Mouse (Mus musculus): ENCODE results near the gene Cbln4. TPM values are rescaled to one million over a fixed set of nuclear protein-coding genes. Genes with fewer than 3 reads are reported as not detected.

The Cbln4 gene
- total RNA-seq (2021) = 1 to 10 TPM; 6.5 to 6.8 TPM

DNA sequence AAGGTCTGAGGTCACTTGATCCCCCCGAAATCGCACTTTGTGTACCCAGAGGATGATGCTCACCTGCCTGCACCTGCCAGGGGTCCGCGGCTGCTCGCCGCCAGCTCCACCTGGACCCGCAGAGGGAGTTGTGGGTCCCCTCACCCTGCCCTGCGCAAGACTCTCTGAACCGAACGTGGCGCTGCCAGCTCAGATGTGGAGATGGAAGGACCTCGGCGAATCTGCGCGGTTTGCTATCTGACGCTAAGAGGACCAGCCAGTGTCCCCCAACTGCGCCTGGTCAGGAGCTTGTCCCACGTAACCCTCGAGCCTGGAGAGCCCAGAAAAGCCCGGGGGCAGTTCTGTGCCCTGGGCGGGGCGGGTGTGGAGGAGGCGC is at the start of gene Cbln4:
Gene Cbln4 (minus strand): TSS at position 232 of the 376 bp plus-strand sequence.
- DNase-seq = peak in 1 of 2 experiments; percentile 4

DNA sequence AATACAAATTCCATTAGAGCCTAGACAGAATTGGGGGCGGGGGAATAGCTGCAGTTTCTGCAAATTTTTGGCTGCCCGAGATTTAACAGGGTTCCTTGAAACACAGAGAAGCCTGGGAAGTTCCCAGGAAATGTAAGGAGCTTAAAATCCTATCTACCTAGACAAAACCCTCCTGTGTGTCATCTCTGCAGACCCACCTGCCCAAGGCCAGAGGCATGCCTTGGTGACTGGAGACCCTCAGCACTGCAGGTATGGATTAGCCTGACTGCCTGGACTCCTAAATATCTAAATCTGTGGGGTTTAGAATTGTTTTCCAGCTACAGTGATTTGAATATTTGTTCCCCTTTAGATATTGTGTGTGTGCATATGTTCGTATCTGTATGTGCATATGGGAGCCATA is 35.3 kb upstream of the Cbln4 start:
- DNase-seq = no peak

DNA sequence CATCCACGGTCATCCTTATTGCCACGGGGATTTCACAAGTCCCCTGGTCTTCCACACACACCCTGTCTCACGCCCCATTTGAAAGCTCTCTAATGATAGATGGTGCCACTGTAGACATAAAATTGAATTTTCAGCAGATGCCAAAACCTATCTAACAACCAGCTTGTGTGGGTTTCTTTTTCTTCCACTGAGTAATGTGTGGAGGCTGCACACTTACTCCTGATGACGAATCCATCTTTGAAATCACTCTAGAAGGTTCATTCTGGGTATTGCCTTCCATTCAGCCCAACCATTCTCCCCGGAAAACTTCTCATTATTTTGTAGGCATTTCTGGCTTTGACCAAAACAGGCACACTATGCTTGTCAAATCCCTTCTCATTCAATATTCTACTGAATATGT is 33.0 kb upstream of the Cbln4 start:
- DNase-seq = no peak

DNA sequence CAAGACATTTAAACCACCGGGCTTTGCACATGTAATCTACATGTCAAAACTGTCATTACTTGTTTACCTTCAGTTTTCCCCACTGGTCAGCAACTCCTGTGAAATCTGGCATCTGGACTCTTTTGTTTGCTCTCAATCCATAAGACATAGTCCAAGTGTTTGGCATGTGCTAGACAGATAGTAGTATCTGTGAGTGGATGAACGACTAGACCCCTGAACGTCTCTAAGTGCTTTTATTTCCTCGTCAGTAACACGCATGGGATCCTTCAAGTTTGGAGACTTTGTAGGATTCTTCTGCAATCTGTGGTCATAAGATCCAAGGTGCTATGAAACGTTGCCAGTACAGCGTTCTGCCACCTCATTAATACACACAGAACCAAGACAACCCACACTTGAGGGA is 19.6 kb upstream of the Cbln4 start:
- DNase-seq = no peak

DNA sequence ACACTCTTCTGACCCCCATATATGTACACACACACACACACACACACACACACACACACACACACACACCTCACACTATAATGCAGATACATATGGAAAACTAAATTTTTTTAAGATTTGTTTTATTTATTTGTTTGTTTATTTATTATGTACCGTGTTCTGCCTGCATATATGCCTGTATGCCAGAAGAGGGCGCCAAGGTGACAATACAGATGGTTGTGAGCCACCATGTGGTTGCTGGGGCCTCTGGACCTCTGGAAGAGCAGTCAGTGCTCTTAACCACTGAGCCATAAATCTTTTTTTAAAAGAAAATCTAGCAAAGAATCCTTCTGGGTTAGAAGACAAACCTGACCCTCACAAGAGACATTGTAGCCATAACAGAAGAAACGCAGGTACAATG is 16.5 kb upstream of the Cbln4 start:
- DNase-seq = no peak

DNA sequence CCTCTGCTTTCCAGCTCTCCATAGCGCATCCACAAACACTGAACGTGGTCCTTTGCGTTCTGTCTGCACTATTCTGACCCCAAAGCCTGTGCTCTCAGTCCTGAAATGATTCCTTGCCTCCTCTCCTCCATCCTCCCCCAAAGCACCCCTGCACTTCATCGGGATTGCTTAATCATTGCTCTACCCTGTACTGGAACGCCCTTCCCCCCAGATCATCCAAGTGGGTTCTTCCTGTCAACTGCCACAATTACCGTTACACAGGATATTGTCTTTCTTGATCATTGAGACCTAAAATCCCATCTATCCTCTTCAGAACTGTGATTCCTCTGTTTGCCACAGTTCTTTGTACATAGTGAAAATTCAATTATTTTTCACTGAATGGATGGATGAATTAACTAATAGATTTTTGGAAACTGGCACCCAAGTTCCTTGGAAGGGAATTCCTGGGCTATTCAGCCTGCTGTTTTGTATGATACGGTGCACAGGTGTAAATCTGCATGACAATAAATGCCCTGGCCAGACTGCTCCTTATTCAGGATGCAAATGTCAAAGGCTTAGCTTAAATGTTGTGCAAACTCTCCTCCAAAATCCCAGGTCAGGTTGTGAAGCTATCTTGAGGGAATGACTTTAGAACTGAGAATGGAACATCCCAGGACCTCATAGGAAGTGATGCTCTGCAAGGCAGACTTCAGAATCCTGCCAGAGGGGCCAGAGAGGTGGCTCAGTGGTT is 15.8 kb upstream of the Cbln4 start:
- DNase-seq = no peak

DNA sequence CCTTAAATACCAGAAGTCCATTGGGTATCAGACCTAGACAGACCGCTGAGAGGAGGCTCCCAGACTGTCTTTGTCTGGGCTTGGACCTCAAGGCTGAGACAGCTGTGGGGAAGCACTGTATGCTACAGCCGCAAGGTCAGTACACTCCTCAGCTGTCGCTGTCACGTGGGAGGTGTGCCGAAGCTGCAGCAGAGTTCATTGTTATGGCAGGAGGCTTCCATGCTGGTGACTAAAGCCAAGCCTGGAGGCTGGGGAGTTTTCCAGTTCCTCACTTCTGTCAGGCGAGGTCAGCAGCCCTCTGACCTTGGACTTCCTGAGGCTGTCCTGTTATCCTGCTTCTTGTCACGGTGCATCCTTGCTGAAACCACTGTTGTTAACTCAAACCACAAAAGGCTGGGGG is 2.7 kb upstream of the Cbln4 start:
- DNase-seq = no peak

DNA sequence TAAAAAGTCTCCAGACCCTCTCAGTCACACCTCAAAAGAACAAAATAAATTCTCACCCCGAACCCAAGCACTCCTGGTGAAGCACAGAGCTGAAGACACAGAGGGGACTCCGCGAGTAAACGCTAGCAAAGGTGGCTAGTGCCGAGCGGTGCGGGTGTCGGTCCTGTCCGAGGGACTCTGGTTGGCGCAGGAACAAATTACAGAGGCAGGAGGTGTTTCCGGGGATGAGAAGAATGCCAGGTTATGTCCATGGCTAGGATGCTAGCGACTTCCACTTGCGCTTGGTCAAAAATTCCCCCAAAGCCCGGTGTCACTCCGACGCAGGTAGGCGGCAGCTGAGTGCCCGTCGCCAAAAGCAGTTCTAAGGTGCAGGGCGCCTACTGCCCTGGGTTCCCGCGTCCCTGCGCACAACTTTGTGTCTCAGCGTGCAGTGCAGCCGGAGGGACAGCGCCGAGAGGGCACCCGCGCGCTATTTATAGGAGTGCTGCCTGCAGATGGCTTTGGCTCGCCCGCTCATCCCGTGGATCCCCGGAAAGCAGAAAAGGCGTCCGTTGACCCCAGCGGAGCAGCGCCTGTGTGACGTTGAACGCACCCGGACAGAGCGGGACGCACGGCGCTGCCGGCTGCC is 545 bp downstream of the Cbln4 start:
- DNase-seq = peak; percentile 2 to 12

DNA sequence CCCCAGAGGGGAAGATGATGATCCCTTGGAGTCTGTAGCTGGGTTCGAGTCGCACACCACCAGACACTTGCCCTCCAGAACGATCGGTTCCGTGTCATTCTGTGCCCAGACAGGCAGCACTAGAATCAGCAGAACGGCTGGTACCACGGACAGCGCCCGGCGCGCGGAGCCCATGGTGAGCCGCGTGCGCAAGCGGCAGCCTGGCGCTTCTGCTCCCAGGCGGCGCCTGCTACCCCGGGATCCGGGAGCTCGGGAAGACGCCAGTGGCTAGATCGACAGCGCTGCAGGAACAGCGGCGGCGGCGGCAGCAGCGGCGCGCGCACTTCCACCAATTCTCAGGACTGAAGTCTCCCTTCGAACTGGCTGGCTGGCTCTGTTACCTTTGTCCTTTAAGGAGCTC is 1.1 kb downstream of the Cbln4 start:
- DNase-seq = peak; percentile 45 to 63

DNA sequence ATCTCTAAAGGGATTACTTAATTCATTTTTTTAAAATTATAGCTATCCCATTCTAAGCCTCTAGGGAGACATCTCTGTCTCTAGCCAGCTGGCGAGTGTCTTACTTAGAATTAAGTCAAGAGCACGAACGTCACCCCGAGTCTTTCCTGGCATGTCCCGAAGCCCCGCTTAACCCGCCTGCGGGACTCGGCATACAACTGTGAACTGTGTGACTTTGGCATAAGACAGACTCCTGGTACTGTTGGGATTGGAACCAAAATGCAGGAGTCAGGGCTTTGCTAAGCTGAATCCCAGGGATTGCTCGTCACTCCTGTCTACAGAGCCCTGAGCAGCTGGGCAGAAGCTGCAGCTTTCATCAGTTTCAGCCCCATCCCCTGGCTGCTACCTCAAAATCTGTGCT is 2.4 kb downstream of the Cbln4 start:
- DNase-seq = no peak

DNA sequence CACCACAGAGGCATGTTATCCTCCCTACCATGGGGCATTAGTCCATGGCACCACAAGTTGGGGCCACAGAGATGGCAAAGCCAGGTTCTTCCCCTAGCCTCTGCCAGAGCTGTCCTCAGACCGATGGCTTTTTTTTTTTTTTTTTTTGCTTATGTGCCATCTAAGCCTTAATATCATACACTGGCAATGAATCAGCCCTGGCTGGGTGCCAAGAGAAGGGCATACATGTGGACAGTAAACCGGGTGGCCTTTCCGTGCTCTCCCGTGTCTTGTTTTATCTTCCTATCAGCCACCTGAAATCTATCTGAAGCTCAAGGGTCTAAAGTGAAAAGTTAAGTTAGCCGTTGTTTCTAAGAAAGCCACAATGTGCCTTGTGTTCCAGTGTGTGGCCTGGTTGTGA is 3.7 kb downstream of the Cbln4 start:
- no peak for DNase-seq

DNA sequence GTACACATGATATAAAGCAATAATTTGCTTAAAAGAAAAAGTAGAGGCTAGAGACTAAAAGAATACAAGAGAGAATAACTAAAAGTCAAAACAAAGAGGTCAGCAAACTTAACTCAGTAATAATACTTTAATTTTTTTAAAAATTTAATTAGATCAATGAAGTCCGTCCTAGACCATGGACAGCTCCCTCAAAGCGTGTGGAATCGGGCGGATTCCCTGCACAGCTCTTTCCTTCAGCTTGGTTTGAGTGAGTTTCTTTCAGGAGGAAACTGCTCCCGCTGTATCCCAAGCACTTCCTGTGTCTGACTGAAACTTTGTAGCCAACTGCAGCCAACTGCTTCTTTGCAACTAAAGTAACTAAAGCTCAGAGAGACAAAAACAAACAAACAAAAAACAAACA is 9.0 kb downstream of the Cbln4 start:
- DNase-seq = no peak

DNA sequence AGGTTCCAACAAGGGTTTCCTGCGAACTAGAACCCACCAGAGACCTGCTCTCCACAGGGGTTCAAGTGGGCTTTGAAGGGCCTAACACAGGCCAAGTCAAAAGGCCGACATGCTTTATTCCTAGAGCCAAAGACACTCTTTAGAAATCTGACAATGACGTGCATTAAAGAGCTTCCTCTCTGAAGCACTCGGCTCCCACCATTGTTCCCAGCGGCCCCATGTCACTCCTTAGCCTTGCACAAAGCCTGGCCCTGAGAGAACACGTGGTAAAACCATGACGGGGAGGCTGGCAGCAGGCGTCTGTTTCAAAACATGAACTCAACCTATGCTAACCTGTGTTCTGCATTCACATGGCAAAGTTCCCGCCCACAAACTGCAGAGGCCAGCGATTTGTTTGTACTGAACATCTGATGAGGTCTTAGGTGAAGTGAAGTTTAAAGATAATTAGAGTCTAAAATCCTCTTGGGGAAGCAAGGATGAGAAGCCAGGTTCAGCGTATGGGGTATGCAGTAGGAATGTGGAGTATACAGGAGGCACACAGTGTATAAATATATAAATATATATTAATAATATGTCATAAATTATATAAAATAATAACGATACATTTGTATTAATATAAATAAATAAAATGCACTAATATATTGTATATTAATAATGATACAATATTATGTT is 17.7 kb downstream of the Cbln4 start:
- no peak for DNase-seq

DNA sequence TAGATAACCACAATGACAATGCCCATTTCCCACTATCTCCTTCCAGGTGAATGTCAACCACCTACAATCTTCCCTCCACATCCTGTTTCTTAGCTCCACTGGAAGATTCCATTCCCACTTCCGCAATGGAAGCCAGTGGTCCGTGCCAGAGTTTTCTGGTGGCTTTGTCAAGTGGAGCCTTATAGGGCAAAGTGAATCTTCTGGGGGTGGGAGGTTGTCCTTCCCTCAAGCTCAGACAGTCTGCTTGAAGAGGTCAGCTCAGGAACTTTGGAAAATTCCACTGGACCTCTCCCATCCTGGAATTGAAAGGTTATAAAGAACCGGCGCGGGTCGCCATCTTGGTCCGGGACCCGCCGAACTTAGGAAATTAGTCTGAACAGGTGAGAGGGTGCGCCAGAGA is 36.5 kb downstream of the Cbln4 start:
- no peak for DNase-seq

DNA sequence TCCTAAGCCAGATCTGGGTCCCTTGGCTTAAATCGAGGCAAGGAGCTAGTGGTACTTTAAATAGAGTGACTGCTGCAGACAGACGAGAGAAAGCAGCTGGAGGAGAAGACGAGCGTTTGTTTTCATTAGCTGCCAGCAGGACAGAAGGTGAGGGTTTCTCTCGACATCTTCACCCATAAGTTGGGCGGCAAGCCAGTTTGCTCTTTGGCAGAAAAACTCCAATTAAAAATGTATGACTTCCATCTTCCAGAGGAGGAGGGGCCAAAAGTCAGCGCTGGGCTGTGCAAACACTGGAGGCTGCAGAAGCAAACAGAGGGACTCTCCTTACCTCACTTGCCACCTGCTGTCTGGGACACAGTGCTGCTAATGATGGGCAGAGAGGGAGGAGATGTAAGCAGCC is 37.3 kb downstream of the Cbln4 start:
- no peak for DNase-seq

DNA sequence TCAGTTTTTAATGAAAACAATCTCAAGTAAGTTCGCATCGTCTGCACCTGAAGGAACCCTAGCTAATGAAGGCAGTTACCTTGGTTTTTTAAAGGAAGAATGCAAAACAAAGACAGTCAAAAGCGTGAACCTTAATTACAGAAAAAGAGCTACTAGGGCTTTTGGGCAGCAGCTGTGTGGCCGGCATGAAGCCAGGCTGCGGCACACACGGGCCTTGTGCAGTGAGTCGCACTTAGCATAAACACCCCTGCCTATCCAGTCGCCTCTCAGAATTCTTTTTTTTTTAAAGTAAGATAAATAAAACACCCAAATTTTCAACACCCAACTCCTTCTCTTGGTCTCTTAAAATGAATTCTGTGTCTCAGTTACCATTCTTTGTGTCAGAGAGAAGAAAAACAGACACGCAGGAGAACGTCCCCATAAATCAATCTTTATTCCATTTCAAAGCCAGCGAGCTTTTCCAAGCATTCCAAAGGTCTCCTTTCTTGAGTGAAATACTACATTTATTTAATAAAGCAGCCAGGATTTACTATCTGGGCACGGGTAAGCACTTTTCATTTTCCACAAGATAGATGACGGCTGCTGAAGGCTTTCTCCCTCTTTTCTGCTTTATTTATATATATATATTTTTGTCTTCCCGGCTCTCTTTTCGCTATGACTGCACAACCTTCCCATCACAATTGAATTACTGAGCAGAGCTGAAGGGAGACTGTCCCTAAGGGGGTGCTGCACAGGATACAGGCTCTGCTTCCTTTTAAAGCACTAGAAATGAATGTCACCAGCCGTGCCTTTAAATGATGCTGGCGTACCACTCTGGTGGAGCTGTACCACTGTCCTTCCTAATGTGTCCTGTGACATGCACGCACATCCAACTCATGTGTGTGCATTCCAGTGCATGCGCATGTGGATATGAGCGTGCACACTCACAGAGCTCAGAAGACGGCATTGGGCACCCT is 39.0 kb downstream of the Cbln4 start:
- DNase-seq = no peak

DNA sequence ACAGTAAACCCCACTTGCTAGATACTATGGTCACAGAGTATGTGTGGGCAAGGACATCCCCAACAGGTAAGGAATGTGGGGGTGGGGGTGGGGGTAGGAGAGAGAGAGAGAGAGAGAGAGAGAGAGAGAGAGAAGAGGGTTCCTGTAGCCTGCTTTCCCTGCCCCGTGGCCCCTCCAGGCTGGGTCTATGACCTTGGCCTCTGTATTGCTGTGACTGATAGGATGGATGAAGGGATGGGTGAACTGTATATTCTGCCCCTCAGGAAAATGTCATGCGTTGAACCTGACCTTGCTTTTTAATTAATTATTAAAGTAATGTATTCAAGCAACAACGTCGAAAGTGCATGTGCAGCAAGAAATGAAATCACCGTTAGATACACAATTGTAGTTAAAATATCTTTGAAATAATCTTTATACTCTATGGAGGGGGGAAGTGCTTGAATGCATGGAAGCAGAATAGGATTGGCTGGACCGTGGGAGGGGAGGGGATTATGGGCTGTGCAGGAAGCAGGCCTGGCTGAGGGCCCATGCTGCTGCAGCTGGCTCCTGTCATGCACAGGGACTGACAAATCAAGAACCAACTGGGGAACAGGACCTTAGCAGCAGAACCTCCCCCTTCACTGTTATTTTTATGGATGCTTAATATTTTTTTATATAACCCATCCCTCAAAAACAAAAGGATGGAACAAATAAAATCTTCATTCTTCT is 46.1 kb downstream of the Cbln4 start:
- DNase-seq = no peak

DNA sequence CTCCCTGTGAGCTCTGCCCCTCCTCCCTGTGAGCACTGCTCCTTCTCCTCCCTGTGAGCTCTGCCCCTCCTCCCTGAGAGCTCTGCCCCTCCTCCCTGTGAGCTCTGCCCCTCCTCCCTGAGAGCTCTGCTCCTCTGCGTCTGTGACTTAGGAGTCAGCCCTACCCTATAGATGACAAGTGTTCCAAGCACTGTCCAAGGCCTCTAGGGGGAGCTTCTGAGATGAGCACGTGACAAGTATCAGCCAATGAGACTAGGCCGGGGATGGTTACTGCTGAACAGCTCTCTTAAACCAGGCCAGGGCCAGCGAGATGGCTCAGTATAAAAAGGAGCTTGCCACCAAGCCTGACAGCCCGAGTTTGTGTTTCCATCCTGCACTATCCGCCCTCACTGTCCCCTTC is 48.4 kb downstream of the Cbln4 start:
- DNase-seq = no peak

DNA sequence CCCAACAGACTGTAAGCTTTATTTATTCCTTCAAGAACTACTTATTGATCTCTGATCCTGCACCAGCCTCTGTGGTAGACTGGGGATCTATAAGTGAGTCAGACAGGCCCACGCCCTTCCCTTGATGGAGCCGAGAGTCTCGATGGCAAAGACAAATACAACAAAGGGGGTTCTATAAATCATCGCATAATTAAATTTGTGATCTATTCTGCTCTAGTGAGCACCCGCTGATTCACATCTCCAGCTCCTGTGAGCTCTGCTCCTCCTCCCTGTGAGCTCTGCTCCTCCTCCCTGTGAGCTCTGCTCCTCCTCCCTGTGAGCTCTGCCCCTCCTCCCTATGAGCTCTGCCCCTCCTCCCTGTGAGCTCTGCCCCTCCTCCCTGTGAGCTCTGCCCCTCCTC is 49.0 kb downstream of the Cbln4 start:
- no peak for DNase-seq

DNA sequence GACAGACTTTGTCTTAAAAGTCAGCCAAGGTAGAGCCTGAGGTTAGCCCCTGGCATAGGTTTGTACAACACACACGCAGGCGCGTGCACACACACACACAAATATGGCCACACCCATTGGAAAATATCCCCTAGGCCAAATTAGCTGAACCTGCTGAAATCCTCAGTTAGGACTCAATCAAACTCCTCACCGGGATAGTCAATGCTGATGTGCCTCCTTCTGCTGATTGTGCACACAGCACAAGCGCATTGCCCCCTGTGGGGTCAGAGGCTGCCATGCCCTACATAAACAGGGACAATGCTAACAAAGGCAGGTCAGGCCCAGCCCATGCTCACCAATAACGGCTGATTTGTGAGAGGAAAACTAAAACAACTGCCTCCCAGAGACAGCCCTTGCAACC is 56.6 kb downstream of the Cbln4 start:
- no peak for DNase-seq
